Mouse (Mus musculus) hindbrain, postnatal 0 days (tissue): Measurements from ENCODE around the gene Cyp2j7. TPM values are rescaled to one million over a fixed set of nuclear protein-coding genes. Genes with fewer than 3 reads are reported as not detected.
A peak's percentile ranks its signal among the peaks of the same experiment; 100 is the strongest.
"Not testable (repeated sequence)": the region's sequence is repeated elsewhere in the genome, so short reads cannot be mapped to it uniquely, and the experiment has no call there.

Experiments used
- ATAC-seq: fragments of 200-750 bp; cut with Nextera tagmentation; 2 replicates; pipeline ENCODE4 v1.8.0; 2017; ENCODE audit warnings: mild to moderate bottlenecking, moderate TSS enrichment, moderate library complexity
- DNase-seq: peaks from one replicate; pipeline ENCODE4 v3.0.0-alpha.2; 2015; ENCODE audit warnings: low spot score
- H3K27ac ChIP-seq: fragments of 300-500 bp; sonication (generic); 2 replicates; pipeline ENCODE4 v1.5.1; 2014; ENCODE audit warnings: mild to moderate bottlenecking
- H3K27me3 ChIP-seq: fragments of 300-500 bp; sonication (generic); 2 replicates; pipeline ENCODE4 v1.6.1; 2014; ENCODE audit warnings: low read length, mixed read lengths; ENCODE audit not compliant: insufficient read depth
- H3K36me3 ChIP-seq: fragments of 300-500 bp; sonication (generic); 2 replicates; pipeline ENCODE4 v1.6.1; 2014; ENCODE audit warnings: low read length, mixed read lengths; ENCODE audit not compliant: insufficient read depth
- H3K4me1 ChIP-seq: fragments of 300-500 bp; sonication (generic); 2 replicates; pipeline ENCODE4 v1.6.1; 2014; ENCODE audit warnings: antibody characterized with exemption, low read length, mixed read lengths; ENCODE audit not compliant: insufficient read depth
- H3K4me2 ChIP-seq: fragments of 300-500 bp; sonication (generic); 2 replicates; pipeline ENCODE4 v1.6.1; 2014; ENCODE audit warnings: low read depth, mild to moderate bottlenecking, low read length, moderate library complexity, mixed read lengths
- H3K4me3 ChIP-seq: fragments of 300-500 bp; sonication (generic); 2 replicates; pipeline ENCODE4 v1.5.1; 2014; ENCODE audit warnings: low read length
- H3K9ac ChIP-seq: fragments of 300-500 bp; sonication (generic); replicated peaks from 2 replicates; pipeline ENCODE4 v1.6.1; 2014; ENCODE audit warnings: mild to moderate bottlenecking, low read length, moderate library complexity, mixed read lengths
- H3K9me3 ChIP-seq: fragments of 300-500 bp; sonication (generic); 2 replicates; pipeline ENCODE4 v1.6.1; 2016; ENCODE audit warnings: low read length, mixed read lengths
- CTCF ChIP-seq: IDR thresholded peaks from 2 replicates; pipeline ENCODE4 v1.5.1; 2016; ENCODE audit warnings: antibody characterized with exemption, control low read depth, low read depth
- WGBS: fragments of 180-500 bp; shearing (Covaris S2); extraction: QIAGEN DNeasy Blood & Tissue Kit; methylation state at CpG from one replicate; pipeline ENCODE4 v1.1.7; 2014; 5-methylcytosine and 5-hydroxymethylcytosine counted together
- polyA plus RNA-seq: library from polyadenylated mRNA; unstranded; fragments of >200 nt; fragmentation: Nextera tagmentation; extraction: Ambion mirVana; gene quantifications from 2 replicates; pipeline ENCODE4 v1.2.1, GENCODE M21; 2015
- total RNA-seq: library from RNA; depleted of rRNA; stranded (reverse); fragments of >200 nt; gene quantifications from 2 replicates; pipeline ENCODE4 v1.2.3, GENCODE M21; 2014; rRNA removed

The Cyp2j7 gene
- total RNA-seq (not detected in 2 replicates), polyA plus RNA-seq (not detected in 2 replicates)

DNA sequence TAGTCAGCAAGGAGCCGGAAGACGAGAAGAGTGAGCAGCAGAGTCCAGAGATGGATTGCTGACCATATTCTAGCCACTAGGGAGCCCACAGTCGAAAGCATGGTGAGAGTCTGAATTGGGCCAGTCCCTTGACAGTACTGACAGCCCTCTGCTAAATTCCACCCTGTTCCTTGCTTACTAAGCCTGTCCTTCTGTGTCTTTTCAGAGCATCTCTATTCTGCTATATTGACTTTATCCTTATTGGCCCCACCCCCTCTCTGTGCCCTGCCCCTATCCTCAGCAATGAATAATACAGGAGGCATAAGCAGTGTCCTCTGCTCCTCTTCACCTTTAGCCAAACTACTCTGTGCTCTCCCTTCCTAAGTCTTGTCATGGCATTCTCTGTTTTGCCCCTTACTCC lies at the start of gene Cyp2j7:
Gene Cyp2j7, minus strand, starts transcription at position 101 of the 400 bp plus-strand sequence.
- Histone ChIP-seq H3K9me3 (no peaks in the 10 kb centered on the region), H3K4me1 (no peaks in the 10 kb centered on the region), H3K4me2 (no peak within 1 kb of the TSS), H3K9ac (no peak within 1 kb of the TSS), H3K4me3 (no peak within 1 kb of the TSS), H3K27me3 (no peaks in the 10 kb centered on the region), H3K27ac (no peak within 1 kb of the TSS), H3K36me3 (no peaks in the 10 kb centered on the region)
- 90% methylated on average over 3 of the region's 3 CpGs for WGBS
- ATAC-seq (no peak), DNase-seq (no peak)
- no peak for TF ChIP-seq CTCF

DNA sequence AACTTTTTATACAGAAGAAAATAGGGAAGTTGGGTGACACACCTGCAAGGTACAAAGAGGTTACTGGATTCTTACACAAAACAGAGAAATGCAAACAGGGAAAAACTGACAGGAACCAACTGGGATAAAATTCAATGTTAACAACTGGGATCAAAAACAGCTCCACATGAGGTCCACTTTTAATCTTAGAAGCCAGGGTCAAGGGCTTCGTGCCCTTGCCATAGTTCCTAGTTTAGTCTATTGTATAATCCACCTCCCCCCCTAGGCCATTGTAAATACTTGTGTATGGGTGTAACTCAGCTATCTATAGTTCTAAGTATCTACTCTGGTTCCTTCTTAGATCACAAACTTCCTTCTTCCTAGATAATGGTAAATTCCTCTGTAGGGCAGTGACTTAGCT lies 40.4 kb upstream of the Cyp2j7 start:
- ATAC-seq, H3K4me2 ChIP-seq, H3K27ac ChIP-seq, H3K4me3 ChIP-seq, H3K4me1 ChIP-seq, H3K9me3 ChIP-seq, H3K27me3 ChIP-seq, H3K9ac ChIP-seq, DNase-seq, H3K36me3 ChIP-seq: not testable (repeated sequence)
- 48% methylated on average over 1 of the region's 1 CpGs for WGBS

DNA sequence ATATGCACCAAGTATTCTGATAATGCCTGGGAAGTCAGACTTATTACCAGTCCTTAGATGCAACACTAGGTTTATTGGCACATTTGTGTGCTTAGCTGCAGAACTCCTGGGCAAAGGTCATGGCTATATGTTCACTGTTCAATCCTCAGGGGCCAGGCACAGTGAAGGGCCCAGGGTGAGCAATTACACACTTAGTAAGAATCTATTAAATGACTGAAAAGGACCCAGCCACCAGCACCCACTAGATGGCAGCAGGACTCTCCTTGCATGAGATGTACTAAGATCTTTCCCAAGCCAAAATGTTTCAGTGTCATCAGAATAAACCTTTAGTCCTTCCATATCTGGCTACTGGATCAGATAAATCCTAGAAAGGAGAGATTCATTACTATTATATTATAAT lies 37.4 kb upstream of the Cyp2j7 start:
- H3K9me3 ChIP-seq: no peaks in the 10 kb centered on the region
- H3K27ac ChIP-seq: no peak overlapping the region
- H3K4me2 ChIP-seq: no peak overlapping the region
- H3K36me3 ChIP-seq: no peaks in the 10 kb centered on the region
- no peak overlapping the region for H3K4me3 ChIP-seq
- no peaks in the 10 kb centered on the region for H3K27me3 ChIP-seq
- ATAC-seq: peak; percentile 79
- peak; percentile 76 for DNase-seq
- TF ChIP-seq CTCF: peak; percentile 82
- H3K4me1 ChIP-seq: no peaks in the 10 kb centered on the region
- H3K9ac ChIP-seq: no peak overlapping the region

DNA sequence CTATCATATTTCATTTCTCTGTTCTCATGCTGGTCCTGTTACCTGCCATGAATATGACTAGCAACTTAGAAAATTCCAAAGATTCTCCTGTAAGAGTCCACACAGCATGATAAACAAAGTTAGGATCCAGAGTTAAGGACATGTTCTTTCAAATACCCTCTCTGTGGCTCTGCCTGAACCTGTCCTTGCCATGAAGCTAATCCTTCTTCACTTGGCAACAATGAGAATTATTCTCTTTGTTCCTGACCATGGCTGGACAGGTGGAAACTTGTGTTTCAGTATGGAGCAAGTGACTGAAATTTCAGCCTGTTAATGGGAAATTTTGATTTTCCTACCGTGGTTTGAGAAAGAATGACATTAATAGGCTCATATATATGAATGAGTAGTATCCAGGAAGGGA lies 39.8 kb downstream of the Cyp2j7 start:
- H3K4me2 ChIP-seq: no peak overlapping the region

DNA sequence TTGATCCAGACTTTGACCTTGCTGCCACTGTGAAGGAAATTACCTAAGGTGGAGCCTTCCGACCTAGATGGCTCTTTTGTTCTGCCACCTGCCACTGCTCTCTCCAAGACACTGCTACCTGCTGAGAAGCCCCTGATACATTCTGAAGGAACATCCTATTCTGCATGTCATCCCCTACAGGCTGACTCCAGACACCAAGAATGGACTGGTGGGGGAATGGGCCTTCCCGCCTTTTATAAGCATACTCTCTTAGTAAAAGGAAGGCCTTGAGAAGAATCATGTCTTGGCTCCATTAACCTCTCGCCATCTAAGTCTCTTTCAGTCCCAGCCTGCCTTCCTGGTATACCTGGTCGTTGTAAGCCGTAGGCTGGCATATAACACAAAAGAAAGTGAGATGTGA lies 47.1 kb downstream of the Cyp2j7 start:
- WGBS: 94% methylated on average over 5 of the region's 5 CpGs
- H3K27ac ChIP-seq, H3K27me3 ChIP-seq, H3K4me1 ChIP-seq, H3K9ac ChIP-seq, ATAC-seq, H3K4me2 ChIP-seq, DNase-seq, H3K36me3 ChIP-seq, H3K9me3 ChIP-seq, H3K4me3 ChIP-seq: not testable (repeated sequence)

More for the DNA sequence above, 39.8 kb downstream of the Cyp2j7 start:
- H3K4me3 ChIP-seq: no peak overlapping the region
- no peaks in the 10 kb centered on the region for H3K4me1 ChIP-seq
- H3K27ac ChIP-seq: no peak overlapping the region
- 67% methylated on average over 1 of the region's 1 CpGs for WGBS
- no peak for TF ChIP-seq CTCF
- DNase-seq (no peak), ATAC-seq (no peak)
- H3K27me3 ChIP-seq: no peaks in the 10 kb centered on the region
- H3K9ac ChIP-seq: no peak overlapping the region
- H3K9me3 ChIP-seq: no peaks in the 10 kb centered on the region
- H3K36me3 ChIP-seq: no peaks in the 10 kb centered on the region

DNA sequence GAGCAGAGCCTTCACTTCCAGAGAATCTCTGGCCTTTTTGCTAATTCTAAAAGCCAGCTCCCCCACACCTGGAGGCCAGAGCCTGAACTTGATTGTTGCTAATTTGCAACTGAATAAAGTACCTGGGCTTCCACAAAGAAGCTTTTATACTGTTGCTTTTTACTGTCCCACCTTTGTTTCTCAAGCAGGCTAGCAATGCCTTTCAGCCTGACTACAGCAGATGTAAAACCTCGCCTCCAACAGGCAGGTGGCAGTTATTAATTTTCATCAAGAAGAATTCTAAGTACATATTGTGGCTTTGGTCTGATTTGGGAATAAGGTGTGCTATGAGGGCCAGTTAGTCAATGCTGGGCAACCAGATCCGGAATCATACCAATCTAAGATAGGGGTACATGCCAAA lies 47.8 kb downstream of the Cyp2j7 start:
- not testable (repeated sequence) for H3K27me3 ChIP-seq, H3K9me3 ChIP-seq, H3K36me3 ChIP-seq, H3K4me3 ChIP-seq, H3K4me2 ChIP-seq, H3K4me1 ChIP-seq, ATAC-seq, H3K27ac ChIP-seq, H3K9ac ChIP-seq, DNase-seq
- 90% methylated on average over 2 of the region's 2 CpGs for WGBS

DNA sequence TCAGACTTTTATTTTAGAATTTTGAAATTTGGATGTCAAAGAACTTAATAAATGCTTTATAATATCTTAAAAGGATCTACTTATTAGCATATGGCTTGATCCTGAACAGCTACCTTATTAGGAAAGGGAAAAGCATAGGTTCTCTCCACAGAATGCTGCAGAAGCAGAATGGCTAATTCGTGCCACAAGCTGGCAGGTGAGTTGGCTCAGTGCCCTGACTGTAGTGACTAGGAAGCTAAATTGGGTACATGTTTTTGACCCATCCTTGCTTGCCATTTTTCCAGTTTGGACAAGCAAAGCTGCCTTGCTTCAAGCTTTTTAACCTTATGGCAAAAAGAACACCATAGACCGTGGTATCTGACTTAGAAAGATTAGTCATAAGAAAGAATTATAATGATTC lies 48.3 kb downstream of the Cyp2j7 start:
- ATAC-seq, H3K9me3 ChIP-seq, H3K4me1 ChIP-seq, H3K4me2 ChIP-seq, H3K36me3 ChIP-seq, DNase-seq, H3K27me3 ChIP-seq, H3K4me3 ChIP-seq, H3K9ac ChIP-seq, H3K27ac ChIP-seq: not testable (repeated sequence)
- WGBS: 87% methylated on average over 2 of the region's 2 CpGs

DNA sequence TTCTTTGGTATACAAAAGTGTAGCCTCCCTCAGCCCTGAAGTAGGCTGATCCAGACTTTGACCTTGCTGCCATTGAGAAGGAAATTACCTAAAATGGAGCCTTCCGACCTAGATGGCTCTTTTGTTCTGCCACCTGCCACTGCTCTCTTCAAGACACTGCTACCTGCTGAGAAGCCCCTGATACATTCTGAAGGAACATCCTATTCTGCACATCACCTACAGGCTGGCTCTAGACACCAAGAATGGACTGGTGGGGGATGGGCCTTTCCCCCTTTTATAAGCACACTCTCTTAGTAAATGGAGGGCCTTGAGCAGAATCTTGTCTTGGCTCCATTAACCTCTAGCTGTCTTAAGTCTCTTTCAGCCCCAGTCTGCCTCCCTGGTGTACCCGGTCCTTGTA lies 51.7 kb downstream of the Cyp2j7 start:
- H3K27ac ChIP-seq, H3K4me2 ChIP-seq, H3K4me3 ChIP-seq, H3K9ac ChIP-seq, DNase-seq, ATAC-seq, H3K36me3 ChIP-seq, H3K27me3 ChIP-seq, H3K4me1 ChIP-seq, H3K9me3 ChIP-seq: not testable (repeated sequence)
- WGBS: 84% methylated on average over 2 of the region's 2 CpGs
